Mouse (Mus musculus) kidney, adult 2 months (tissue): ENCODE measurements around the gene Cfap70.

Experiments
- CTCF ChIP-seq: fragments of 200-500 bp; conservative IDR thresholded peaks from 2 replicates; pipeline ENCODE4 v1.5.1; 2011; ENCODE audit warnings: low read depth, mild to moderate bottlenecking, control low read depth, low read length, moderate library complexity, mixed read lengths; ENCODE audit not compliant: insufficient read depth, insufficient read length
- POLR2A ChIP-seq: fragments of 200-500 bp; IDR thresholded peaks from one replicate; pipeline ENCODE4 v1.6.1; 2011; ENCODE audit warnings: low read depth, low read length, control low read depth

DNA sequence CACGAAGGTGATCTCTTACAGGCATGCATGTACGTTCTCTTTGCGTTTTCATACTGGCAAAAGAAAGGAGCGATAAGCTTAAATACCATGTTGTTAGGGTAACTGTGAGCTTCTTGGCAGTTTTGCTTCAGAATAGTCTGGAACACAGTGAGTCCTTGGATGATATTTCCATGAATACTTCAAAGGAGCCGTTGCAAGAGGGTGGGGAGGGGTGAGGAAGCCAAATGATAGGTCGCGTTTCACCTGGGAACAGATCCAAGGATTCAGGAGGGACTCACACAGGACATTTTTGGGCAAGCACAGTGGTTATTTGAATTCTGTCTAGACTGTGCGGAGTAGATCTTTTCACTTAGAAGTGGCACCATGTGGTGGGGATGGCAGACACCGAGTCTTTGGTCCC lies 54.8 kb downstream of the Cfap70 start:
- TF ChIP-seq POLR2A = no peak
- TF ChIP-seq CTCF = no peak
